Mouse (Mus musculus) forebrain, embryonic 12.5 days (tissue): ENCODE data around the gene Fkbp1b. TPM values are rescaled to one million over a fixed set of nuclear protein-coding genes. Genes with fewer than 3 reads are reported as not detected.
A peak's percentile ranks its signal among the peaks of the same experiment; 100 is the strongest.

Experiments used
- ATAC-seq: fragments of 200-750 bp; cut with Nextera tagmentation; 2 replicates; pipeline ENCODE4 v1.8.0; 2017; ENCODE audit warnings: moderate TSS enrichment; ENCODE audit not compliant: low FRiP score
- H3K27ac ChIP-seq: fragments of 300-500 bp; sonication (generic); 2 replicates; pipeline ENCODE4 v1.5.1; 2016; ENCODE audit warnings: mild to moderate bottlenecking
- H3K27me3 ChIP-seq: fragments of 300-500 bp; sonication (generic); 2 replicates; pipeline ENCODE4 v1.6.1; 2016; ENCODE audit warnings: mild to moderate bottlenecking
- H3K36me3 ChIP-seq: fragments of 300-500 bp; sonication (generic); replicated peaks from 2 replicates; pipeline ENCODE4 v1.6.1; 2016; ENCODE audit warnings: mild to moderate bottlenecking
- H3K4me1 ChIP-seq: fragments of 300-500 bp; sonication (generic); 2 replicates; pipeline ENCODE4 v1.6.1; 2016
- H3K4me2 ChIP-seq: fragments of 300-500 bp; sonication (generic); 2 replicates; pipeline ENCODE4 v1.6.1; 2016; ENCODE audit warnings: mild to moderate bottlenecking, moderate library complexity
- H3K4me3 ChIP-seq: fragments of 300-500 bp; sonication (generic); replicated peaks from 2 replicates; pipeline ENCODE4 v1.5.1; 2016; ENCODE audit warnings: mild to moderate bottlenecking
- H3K9ac ChIP-seq: fragments of 300-500 bp; sonication (generic); 2 replicates; pipeline ENCODE4 v1.6.1; 2016; ENCODE audit warnings: mild to moderate bottlenecking
- H3K9me3 ChIP-seq: fragments of 300-500 bp; sonication (generic); 2 replicates; pipeline ENCODE4 v1.6.1; 2016
- WGBS: fragments of 180-500 bp; shearing (Covaris S2); methylation state at CpG from one replicate; pipeline ENCODE4 v1.1.7; 2016; 5-methylcytosine and 5-hydroxymethylcytosine counted together
- polyA plus RNA-seq: library from polyadenylated mRNA; unstranded; fragments of >200 nt; fragmentation: Nextera tagmentation; extraction: Ambion mirVana; gene quantifications from 2 replicates; pipeline ENCODE4 v1.2.1, GENCODE M21; 2016

Fkbp1b gene
- polyA plus RNA-seq, 1 experiment from 2014 or later, result 6.6 TPM

DNA sequence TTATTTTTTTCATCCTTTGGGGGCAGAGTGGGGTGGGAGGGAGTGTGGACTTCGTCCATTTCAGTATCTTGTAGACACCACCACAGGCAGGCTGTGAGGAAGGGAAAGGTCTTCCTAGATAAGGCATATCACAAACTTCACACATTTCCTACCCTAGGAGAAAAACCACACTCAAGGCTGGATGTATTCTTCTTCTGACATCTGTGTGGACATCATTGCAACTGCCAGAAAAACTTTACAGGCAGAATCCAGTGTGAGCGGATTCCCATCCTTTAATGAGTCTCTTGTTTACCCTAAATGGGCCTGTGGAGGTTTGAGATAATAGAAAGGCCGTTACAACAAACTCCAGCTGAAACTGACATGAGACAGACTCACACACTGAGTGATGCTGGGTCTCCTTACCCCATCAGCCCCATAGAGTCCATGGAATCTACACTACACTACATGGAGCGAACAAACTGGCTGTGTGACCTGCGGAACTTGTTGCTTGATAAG lies 31.6 kb upstream of the Fkbp1b start:
- Histone ChIP-seq H3K27me3 (peaks cover 14% of the 10 kb centered on the region), H3K4me3 (no peak overlapping the region), H3K9ac (no peak overlapping the region), H3K4me1 (peaks cover 10% of the 10 kb centered on the region), H3K4me2 (no peak overlapping the region), H3K27ac (no peak overlapping the region), H3K36me3 (no peaks in the 10 kb centered on the region), H3K9me3 (no peaks in the 10 kb centered on the region)
- no peak for ATAC-seq
- WGBS, result 79% methylated on average over 5 of the region's 5 CpGs

DNA sequence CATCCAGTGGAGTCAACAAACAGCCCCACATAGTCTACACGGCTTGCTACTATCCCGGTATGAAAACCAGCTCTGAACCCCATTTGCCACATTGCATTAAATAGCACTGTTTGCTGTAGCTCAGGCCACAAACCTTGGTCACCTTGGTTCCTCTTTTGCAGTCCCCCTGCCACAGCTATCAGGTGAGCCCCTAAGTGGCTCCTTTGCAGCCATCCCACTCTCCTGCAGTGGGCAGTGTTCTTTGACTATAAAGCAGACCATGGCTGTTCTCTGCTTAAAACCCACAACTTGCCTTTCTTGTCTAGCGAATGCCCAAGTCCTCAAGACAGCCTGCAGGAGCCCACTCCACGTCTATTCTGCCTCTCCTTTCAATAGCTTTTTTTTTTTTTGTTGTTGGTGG lies 30.9 kb upstream of the Fkbp1b start:
- Histone ChIP-seq H3K27me3 (peaks cover 14% of the 10 kb centered on the region), H3K4me1 (peaks cover 10% of the 10 kb centered on the region), H3K4me2 (no peak overlapping the region), H3K36me3 (no peaks in the 10 kb centered on the region), H3K4me3 (no peak overlapping the region), H3K27ac (no peak overlapping the region), H3K9me3 (no peaks in the 10 kb centered on the region), H3K9ac (no peak overlapping the region)
- ATAC-seq, result no peak
- 54% methylated on average over 4 of the region's 4 CpGs for WGBS

DNA sequence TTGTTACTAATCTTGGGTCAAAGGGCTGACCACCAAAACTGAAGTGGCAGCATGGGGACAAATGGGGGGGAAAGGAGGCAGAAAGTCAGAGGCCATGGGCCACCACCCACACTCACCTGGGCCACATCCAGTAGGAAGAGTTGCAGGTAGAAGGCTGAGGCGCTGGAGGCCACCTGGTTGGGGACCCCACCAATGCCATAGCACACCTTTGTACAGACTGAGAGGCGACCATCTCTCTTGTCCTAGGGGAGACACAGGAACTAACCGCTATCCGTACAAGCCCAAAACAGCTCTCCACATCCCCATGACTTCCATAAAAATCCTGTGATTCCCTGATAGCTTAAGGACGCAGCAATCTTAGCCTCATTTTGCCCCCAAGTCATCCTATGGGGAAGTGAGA lies 29.9 kb upstream of the Fkbp1b start:
- H3K9me3 ChIP-seq, result no peaks in the 10 kb centered on the region
- H3K27me3 ChIP-seq, result peaks cover 14% of the 10 kb centered on the region
- H3K4me1 ChIP-seq, result peaks cover 10% of the 10 kb centered on the region
- no peak overlapping the region for H3K4me3 ChIP-seq
- no peak overlapping the region for H3K9ac ChIP-seq
- WGBS, result 95% methylated on average over 5 of the region's 5 CpGs
- H3K36me3 ChIP-seq, result no peaks in the 10 kb centered on the region
- ATAC-seq, result no peak
- no peak overlapping the region for H3K4me2 ChIP-seq
- H3K27ac ChIP-seq, result no peak overlapping the region

DNA sequence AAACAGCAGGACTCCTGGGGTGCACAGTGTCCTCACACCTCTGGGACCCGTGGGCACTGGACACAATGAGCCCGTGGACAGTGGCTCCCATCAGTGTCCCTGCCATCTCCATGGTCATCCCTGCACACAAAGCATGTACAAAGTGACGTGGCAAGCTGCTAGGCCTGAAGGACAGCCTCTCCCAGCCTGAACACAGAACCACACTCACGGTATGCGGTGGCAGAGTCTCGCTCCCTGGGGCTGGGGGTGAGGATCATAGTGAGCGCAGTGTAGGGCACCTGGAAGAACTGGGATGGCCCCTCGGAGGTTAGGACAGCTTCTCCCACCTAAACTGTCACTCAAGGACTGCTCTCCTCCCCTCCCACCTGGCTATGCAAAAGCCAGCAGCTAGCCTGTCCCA lies 27.5 kb upstream of the Fkbp1b start:
- H3K4me2 ChIP-seq, result no peak overlapping the region
- H3K27me3 ChIP-seq, result peaks cover 14% of the 10 kb centered on the region
- H3K9me3 ChIP-seq, result no peaks in the 10 kb centered on the region
- ATAC-seq, result no peak
- H3K27ac ChIP-seq, result no peak overlapping the region
- no peak overlapping the region for H3K4me3 ChIP-seq
- H3K4me1 ChIP-seq, result peaks cover 6% of the 10 kb centered on the region
- H3K9ac ChIP-seq, result no peak overlapping the region
- 82% methylated on average over 8 of the region's 8 CpGs for WGBS
- H3K36me3 ChIP-seq, result no peaks in the 10 kb centered on the region

DNA sequence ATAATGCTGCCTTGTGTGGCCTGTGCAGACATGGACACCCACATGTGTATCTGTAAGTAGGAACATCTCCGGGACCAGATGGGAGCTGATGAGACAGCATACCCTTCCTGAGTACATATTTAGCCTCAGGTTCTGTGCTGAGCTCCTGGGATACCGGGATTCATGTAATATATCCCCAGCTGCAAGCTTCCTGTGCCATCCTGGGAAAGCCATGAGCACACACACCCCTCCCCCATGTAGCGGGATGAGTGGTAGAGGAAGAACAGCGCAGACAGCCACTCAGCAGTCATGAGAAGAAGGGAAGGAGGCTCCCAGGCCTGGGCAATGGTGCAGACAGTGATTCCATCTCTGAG lies 22.9 kb upstream of the Fkbp1b start:
- H3K36me3 ChIP-seq, result no peaks in the 10 kb centered on the region
- H3K27me3 ChIP-seq, result no peaks in the 10 kb centered on the region
- WGBS, result 77% methylated on average over 4 of the region's 4 CpGs
- no peak overlapping the region for H3K4me3 ChIP-seq
- H3K9ac ChIP-seq, result no peak overlapping the region
- peaks cover 3% of the 10 kb centered on the region; the same call in 1 of the 2 replicates for H3K4me1 ChIP-seq
- H3K27ac ChIP-seq, result no peak overlapping the region
- no peak overlapping the region for H3K4me2 ChIP-seq
- ATAC-seq, result no peak
- H3K9me3 ChIP-seq, result no peaks in the 10 kb centered on the region

DNA sequence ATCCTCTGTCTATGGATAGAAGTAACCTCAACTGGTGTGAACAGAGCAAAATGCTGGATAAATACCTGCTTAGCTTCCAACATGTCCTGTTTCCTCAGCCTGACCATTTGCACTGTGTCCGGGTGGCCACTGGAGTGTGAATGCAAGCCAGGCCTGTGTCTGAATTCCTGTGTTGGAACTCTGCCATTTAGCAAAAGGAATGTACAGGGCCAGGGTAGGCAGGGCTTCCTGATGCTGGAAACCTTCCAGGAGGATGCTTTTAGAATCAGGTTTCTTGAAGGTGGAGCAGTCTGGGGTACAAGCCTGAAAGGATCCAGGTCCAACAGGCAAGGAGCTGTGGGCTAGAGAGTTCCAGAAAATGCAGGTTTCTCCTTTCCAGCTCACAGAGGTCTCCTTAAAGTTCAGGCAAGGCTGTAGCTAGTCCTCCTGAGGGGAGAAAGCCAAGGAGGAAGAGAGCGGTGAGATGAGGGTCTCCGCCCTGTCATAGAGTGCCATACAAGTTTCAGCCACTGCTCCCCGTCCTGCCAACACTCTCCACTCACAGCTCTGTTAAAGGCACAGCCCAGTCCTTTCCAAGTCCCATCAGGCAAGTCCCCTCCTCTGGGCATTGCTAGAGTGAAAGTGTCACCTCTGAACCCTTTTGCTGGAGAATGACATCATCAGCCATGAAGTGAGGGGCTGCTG lies 22.4 kb upstream of the Fkbp1b start:
- Histone ChIP-seq H3K27me3 (no peaks in the 10 kb centered on the region), H3K4me1 (peaks cover 3% of the 10 kb centered on the region; the same call in 1 of the 2 replicates), H3K4me3 (no peak overlapping the region), H3K9ac (no peak overlapping the region), H3K9me3 (no peaks in the 10 kb centered on the region), H3K4me2 (no peak overlapping the region), H3K27ac (no peak overlapping the region), H3K36me3 (no peaks in the 10 kb centered on the region)
- 78% methylated on average over 4 of the region's 4 CpGs for WGBS
- no peak; the same call in 1 of the 2 replicates for ATAC-seq

DNA sequence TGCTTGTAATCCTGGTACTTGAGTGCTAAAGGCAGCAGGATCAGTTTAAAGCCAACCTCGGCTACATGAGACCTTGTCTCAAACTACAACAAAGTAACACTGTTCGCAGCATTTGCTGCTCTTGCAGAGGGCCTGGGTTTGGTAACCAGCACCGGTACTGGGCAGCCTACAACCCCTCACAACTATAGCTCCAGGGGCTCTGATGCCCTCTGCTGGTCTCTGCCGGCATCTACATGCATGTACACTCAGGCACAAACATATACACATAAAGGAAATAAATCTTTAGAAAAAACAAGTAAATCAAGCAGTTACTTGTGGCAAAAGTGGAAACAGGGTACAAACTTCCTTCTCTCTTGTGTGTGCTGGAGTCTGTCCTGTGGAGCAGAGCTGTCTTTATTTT lies 21.3 kb upstream of the Fkbp1b start:
- H3K27me3 ChIP-seq, result no peaks in the 10 kb centered on the region
- H3K9me3 ChIP-seq, result no peaks in the 10 kb centered on the region
- no peak overlapping the region for H3K9ac ChIP-seq
- peaks cover 3% of the 10 kb centered on the region; the same call in 1 of the 2 replicates for H3K4me1 ChIP-seq
- H3K4me3 ChIP-seq, result no peak overlapping the region
- ATAC-seq, result no peak
- H3K27ac ChIP-seq, result no peak overlapping the region
- no peak overlapping the region for H3K4me2 ChIP-seq
- WGBS, result 94% methylated on average over 4 of the region's 4 CpGs
- 0 out of 2 replicates have a peak, but pooled peaks cover 4% of the 10 kb centered on the region for H3K36me3 ChIP-seq

DNA sequence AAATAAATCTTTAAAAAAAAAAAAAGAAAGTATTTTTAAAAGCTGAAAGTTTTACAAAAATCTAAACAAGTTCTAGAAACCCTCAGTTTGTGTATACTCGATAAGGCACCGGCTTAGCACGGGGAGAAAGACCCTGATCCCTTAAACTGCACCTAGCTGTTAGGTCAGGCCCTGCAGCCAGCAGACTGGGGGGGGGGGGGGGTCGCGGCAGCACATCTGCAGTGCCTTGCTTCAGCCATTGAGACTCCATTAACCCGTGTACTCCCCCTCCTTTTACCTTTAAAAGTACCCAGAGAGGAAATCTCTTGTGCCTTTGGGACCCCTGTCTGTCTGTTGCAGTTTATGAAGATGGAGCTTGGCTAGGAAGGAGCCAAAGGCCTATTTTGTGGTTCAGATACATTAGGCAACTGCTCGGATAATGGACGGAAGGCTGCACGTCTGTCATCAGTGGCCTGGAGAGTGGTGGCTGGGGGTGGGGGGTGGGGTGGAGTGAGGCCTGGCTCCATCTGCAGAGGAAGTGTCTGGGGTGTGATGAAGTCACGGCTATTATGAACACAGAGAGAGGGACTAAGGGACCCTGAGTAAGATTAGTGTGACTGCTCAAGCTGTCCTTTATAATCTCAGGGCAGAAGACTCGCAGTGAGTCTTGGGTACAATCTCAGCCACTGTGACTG lies 18.0 kb upstream of the Fkbp1b start:
- Histone ChIP-seq H3K36me3 (peaks cover 19% of the 10 kb centered on the region), H3K4me3 (no peak overlapping the region), H3K4me2 (no peak overlapping the region), H3K27ac (no peak overlapping the region), H3K4me1 (peaks cover 2% of the 10 kb centered on the region; the same call in 1 of the 2 replicates), H3K9ac (no peak overlapping the region), H3K9me3 (no peaks in the 10 kb centered on the region), H3K27me3 (no peaks in the 10 kb centered on the region)
- WGBS, result 67% methylated on average over 11 of the region's 11 CpGs
- no peak for ATAC-seq

DNA sequence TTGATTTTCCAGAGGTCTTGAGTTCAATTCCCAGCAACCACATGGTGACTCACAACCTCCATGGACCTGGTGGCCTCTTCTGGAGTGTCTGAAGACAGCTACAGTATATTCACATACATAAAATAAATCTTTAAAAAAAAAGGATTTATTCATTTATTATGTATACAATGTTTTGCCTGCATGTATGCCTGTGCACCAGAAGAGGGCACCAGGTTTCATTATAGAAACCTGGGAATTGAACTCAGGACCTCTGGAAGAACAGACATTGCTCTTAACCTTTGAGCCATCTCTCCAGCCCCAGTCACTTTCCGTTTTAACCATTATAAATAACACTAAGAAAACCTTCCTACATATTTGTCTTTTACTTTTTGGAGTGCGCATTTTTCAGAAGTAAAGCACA lies 15.4 kb upstream of the Fkbp1b start:
- Histone ChIP-seq H3K4me1 (no peaks in the 10 kb centered on the region), H3K27me3 (no peaks in the 10 kb centered on the region), H3K4me2 (no peak overlapping the region), H3K27ac (no peak overlapping the region), H3K4me3 (no peak overlapping the region), H3K9me3 (no peaks in the 10 kb centered on the region), H3K9ac (no peak overlapping the region), H3K36me3 (peaks cover 30% of the 10 kb centered on the region)
- ATAC-seq, result no peak
- 93% methylated on average over 2 of the region's 2 CpGs for WGBS

DNA sequence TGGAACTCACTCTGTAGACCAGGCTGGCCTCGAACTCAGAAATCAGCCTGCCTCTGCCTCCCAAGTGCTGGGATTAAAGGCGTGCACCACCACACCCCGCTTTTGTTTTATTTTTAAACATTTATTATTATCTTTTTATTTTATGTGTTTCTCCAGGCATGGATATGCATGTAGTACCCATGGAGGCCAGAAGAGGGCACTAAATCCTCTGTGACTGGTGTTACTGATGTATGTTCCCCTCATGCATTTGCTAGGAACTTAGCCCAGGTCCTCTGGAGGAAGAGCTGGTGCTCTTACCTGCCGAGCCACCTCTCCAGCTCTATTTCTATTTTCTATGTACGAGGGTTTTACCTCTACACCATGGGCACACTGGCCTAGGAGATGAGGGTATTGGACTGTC lies 14.8 kb upstream of the Fkbp1b start:
- Histone ChIP-seq H3K4me1 (no peaks in the 10 kb centered on the region), H3K4me3 (no peak overlapping the region), H3K36me3 (peaks cover 35% of the 10 kb centered on the region), H3K9ac (no peak overlapping the region), H3K9me3 (no peaks in the 10 kb centered on the region), H3K27me3 (no peaks in the 10 kb centered on the region), H3K4me2 (no peak overlapping the region), H3K27ac (no peak overlapping the region)
- 97% methylated on average over 5 of the region's 5 CpGs for WGBS
- ATAC-seq, result no peak

DNA sequence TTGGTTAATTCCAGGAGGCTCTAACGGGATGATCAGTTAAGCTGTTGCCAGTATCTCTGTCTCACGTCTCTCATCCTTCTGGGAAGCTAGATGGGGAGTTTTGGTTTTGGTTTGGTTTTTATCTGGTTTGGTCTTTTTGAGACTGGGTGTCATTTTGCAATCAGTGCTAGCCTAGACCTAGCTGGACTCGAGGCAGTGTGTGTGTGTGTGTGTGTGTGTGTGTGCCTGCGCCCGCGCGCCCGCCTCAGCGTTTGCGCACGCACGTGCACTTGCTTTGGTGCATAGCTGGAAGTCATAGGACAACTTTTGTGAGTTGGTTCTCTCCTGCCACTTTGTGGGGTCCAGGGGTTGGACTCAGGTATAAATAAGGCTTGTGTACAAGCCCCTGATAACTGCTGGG lies 2.4 kb upstream of the Fkbp1b start:
- Histone ChIP-seq H3K4me1 (peaks cover 26% of the 10 kb centered on the region), H3K4me2 (peak overlapping the region; percentile 75), H3K9ac (peak overlapping the region; percentile 57), H3K4me3 (peak overlapping the region; percentile 68), H3K36me3 (peaks cover under 1% of the 10 kb centered on the region; the same call in 1 of the 2 replicates), H3K9me3 (no peaks in the 10 kb centered on the region), H3K27ac (no peak overlapping the region), H3K27me3 (peaks cover 32% of the 10 kb centered on the region)
- peak; percentile 57; the same call in 1 of the 2 replicates for ATAC-seq
- 1% methylated on average over 12 of the region's 12 CpGs for WGBS

DNA sequence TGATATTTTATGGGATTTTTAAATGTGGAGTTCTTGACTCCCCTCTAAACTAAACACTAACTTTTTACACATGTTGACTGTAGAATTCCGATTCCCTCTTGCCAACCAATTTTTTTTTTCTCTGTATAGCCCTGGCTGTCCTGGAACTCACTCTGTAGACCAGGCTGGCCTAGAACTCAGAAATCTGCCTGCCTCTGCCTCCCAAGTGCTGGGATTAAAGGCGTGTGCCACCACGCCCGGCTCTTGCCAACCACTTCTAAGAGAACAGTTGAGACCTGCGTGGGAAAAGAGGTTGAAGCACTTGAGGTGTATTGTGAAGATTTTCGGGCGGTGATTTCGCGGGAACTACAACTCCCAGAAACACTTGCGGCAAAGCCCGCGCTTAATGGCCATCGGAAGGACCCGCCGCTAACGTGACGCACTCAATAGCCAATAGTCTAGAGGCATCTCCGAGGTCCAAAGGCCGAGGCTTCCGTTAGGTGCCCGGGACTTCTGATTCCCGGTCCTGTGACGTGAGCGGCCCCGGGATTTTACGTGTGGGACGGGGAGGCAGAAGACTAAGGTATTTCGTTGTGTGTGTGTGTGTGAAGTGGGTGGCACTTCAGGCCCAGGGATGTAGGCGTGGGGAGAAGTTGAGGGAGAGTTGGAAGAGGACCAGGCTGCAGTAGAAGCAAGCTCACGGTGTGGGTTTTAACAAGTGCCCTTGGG lies 1.7 kb upstream of the Fkbp1b start, which contains the start of gene Wdcp:
Gene Wdcp (plus strand): TSS at position 414 of the 708 bp plus-strand sequence.
- ATAC-seq, result peak; percentile 92
- Histone ChIP-seq H3K4me3 (peak within 1 kb of the TSS; percentile 68), H3K9ac (peak within 1 kb of the TSS; percentile 57), H3K9me3 (no peaks in the 10 kb centered on the region), H3K36me3 (no peaks in the 10 kb centered on the region), H3K4me2 (peak within 1 kb of the TSS; percentile 75), H3K27me3 (peaks cover 32% of the 10 kb centered on the region), H3K27ac (0 out of 2 replicates have a peak within 1 kb of the TSS, but pooled peaks have one; percentile 53), H3K4me1 (peaks cover 26% of the 10 kb centered on the region)
- under 1% methylated on average over 30 of the region's 30 CpGs for WGBS
